Mouse (Mus musculus) left cerebral cortex, postnatal 14 days (tissue): Measurements from ENCODE around the gene Phf11a. TPM values are rescaled to one million over a fixed set of nuclear protein-coding genes. Genes with fewer than 3 reads are reported as not detected.
"Not testable (repeated sequence)": the region's sequence is repeated elsewhere in the genome, so short reads cannot be mapped to it uniquely, and the experiment has no call there.

Source experiments
- DNase-seq, 2 experiments: peaks; one replicate each; pipeline ENCODE4 v3.0.0; 2021 to 2022; ENCODE audit warnings: low spot score in 2 of 2, mixed read lengths in 1 of 2
- intact Hi-C: fragments of 180-260 bp; cut with DNase I; formaldehyde crosslinking; loops from one replicate; pipeline ENCODE4 v1.15.1; 2025
- long read RNA-seq, 2 experiments: library from polyadenylated mRNA; stranded (forward); transcript quantifications; one replicate each; pipeline ENCODE4 v2.0.0; 2021
- total RNA-seq, 2 experiments: library from RNA; stranded (reverse); gene quantifications; 2 replicates each; pipeline ENCODE4 v1.2.3; 2021

The Phf11a gene
- total RNA-seq = not detected
- long read RNA-seq, experiment 1 = 0 reads
- long read RNA-seq, experiment 2 = 0 reads

DNA sequence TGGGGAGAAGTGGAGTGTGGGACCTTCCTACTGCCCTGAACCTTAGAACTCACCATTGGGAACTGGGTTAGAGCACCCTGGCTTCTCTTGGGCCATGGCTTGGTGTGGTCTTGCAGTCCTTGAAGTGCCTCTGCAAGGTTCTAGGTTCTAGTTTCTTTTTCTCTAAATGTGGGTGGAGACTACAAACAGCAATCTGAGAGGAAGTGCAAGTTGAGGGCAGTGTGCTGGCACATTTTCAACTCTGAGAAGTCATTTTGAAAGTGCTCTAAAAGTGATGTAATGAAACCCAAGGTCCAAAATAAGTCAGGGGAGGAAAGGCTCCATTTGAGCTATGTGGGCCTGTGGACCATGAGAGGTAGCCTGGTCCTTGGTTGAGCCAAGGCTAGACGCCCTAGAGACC, at the start of gene Phf11a:
TSS of gene Phf11a (minus strand) at position 132 of the 400 bp plus-strand sequence.
- DNase-seq, intact Hi-C loops: not testable (repeated sequence)

DNA sequence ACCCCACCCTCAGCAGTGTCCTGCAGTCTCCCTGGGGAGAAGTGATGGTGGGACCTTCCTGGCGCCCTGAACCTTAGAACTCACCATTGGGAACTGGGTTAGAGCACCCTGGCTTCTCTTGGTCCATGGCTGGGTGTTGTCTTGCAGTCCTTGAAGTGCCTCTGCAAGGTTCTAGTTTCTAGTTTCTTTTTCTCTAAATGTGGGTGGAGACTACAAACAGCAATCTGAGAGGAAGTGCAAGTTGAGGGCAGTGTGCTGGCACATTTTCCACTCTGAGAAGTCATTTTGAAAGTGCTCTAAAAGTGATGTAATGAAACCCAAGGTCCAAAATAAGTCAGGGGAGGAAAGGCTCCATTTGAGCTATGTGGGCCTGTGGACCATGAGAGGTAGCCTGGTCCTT, 43.9 kb upstream of the Phf11a start, which contains the start of gene Phf11b:
TSS of gene Phf11b (minus strand) at position 163 of the 400 bp plus-strand sequence.
- intact Hi-C loops, DNase-seq: not testable (repeated sequence)

DNA sequence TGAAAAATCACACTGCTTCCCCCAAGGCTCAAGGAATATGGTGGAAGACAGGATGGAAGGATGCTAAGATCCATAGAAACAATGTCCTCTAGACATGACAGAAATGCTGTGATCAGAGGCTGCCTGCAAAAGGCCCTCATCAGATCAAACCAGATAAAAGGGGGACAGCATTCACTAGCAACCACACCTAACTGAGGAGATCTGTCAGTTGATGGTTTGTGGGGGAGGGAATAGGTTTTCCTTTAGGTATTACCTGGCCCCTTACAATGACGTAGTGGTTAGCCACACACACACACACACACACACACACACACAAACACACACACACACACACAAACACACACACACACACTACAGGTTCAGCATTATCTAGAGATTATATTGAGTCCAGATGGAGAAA, 42.2 kb upstream of the Phf11a start:
- intact Hi-C loops = no loop called here
- DNase-seq = no peak

DNA sequence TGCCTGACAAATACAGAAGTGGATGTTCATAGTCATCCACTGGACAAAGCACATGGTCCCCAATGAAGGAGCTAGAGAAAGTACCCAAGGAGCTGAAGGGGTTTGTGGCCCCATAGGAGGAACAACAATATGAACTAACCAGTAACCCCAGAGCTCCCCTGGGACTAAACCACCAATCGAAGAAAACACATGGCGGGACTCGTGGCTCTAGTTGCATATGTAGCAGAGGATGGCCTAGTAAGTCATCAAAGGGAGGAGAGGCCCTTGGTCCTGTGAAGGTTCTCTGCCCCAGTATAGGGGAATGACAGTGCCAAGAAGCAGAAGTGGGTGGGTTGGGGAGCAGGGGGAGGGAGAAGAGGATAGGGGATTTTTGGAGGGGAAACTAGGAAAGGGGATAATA, 38.7 kb upstream of the Phf11a start:
- intact Hi-C loops, DNase-seq: not testable (repeated sequence)

DNA sequence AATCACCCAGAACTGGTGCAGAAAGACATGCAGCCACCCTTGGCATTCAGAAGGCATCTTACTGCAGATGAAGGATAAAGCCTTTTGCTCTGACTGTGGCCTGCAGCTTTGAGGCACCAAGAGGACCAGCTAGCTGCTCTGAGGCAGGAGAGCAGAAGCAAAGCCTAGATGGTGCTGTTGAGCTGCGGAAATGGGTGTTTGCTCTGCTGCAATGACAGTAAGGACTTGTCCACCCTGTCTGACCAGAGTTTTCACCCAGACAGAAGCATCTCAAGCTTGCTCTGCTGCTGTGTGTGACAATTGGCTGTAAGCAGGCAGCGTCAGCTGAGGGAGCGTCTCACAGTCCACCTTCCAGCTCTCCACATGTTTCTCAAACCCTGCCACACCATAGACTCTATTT, 33.2 kb upstream of the Phf11a start:
- DNase-seq = peak; percentile 37 to 47
- intact Hi-C loops = loop anchor here (5.0 kb wide), 1 partner anchor 227 kb away; no protein-coding TSS in a partner anchor

DNA sequence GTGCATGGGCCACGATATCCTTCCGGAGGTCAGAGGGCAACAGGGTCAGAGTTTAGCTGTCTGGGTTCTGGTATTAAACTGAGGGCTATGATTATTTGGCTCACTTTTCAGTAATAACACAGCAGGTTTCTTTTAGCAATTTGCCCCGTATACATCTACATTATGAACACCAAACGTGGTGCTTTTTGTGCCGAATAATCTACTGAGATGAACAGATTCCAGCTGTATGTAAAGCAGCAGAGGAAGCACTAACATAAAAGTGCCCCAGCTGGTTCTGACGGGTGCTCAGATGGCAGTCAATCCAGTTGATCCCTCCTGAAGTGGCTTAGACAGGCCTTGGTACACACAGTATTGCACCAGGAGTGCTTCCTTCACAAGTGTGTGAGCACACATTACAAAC, 22.6 kb upstream of the Phf11a start:
- intact Hi-C loops = loop anchor here (5.0 kb wide), 1 partner anchor 83 kb away; no protein-coding TSS in a partner anchor
- DNase-seq = not testable (repeated sequence)

DNA sequence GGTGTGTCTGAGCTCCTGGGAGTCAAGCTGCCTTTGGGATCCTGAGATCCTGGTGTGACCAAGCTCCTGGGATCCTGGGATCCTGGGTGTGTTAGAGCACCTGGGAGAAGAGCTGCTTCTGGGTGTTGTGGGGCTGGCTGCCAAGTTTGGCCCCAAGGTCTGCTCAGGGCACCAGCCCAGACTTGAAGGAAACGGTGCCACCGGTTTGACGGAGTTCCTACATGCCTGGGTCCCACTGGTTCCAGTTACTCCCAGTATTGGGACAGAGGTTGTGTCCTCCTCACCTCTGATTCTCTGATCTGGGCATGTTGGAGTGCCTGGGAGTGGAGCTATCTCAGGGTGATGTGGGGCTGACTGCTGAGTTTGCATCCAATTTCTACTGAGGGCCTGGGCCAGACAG, 21.7 kb upstream of the Phf11a start:
- intact Hi-C loops, DNase-seq: not testable (repeated sequence)

DNA sequence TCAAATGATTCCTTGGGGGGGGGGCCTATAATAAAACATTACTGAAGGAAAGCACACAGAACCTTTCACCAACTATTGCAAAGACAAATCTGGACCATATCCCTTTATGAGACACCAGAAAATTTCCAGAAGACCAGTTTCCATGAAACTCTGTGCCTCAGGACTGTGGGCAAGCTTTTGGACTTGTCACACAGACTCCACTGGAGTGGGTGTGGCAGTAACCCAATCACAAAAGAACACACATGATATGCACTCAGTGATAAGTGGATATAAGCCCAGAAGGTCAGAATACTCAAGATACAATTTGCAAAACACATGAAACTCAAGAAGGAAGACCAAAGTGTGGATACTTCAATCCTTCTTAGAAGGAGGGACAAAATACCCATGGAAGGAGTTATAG, 5.6 kb downstream of the Phf11a start:
- intact Hi-C loops, DNase-seq: not testable (repeated sequence)

DNA sequence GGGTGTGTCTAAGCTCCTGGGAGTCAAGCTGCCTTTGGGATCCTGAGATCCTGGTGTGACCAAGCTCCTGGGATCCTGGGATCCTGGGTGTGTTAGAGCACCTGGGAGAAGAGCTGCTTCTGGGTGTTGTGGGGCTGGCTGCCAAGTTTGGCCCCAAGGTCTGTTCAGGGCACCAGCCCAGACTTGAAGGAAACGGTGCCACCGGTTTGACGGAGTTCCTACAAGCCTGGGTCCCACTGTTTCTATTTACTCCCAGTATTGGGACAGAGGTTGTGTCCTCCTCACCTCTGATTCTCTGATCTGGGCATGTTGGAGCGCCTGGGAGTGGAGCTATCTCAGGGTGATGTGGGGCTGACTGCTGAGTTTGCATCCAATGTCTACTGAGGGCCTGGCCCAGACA, 22.4 kb downstream of the Phf11a start:
- not testable (repeated sequence) for DNase-seq

DNA sequence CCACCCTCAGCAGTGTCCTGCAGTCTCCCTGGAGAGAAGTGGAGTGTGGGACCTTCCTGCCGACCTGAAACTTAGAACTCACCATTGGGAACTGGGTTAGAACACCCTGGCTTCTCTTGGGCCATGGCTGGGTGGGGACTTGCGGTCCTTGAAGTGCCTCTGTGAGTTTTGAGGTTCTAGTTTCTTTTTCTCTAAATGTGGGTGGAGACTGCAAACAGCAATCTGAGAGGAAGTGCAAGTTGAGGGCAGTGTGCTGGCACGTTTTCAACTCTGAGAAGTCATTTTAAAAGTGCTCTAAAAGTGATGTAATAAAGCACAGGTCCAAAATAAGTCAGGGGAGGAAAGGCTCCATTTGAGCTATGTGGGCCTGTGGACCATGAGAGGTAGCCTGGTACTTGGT, 37.3 kb downstream of the Phf11a start, which contains the start of gene Gm6904:
TSS of gene Gm6904 (minus strand) at position 161 of the 400 bp plus-strand sequence.
- intact Hi-C loops = no loop called here

More for the DNA sequence above, 22.4 kb downstream of the Phf11a start:
- intact Hi-C loops = not testable (repeated sequence)

DNA sequence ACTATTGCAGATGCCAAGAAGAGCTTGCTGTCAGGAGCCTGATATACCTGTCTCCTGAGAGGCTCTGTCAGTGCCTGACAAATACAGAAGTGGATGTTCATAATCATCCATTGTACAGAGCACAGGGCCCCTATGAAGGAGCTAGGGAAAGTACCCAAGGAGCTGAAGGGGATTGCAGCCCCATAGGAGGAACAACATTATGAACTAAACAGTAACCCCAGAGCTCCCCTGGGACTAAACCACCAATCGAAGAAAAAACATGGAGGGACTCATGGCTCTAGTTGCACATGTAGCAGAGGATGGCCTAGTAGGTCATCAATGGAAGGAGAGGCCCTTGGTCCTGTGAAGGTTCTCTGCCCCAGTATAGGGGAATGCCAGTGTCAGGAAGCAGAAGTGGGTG, 41.5 kb downstream of the Phf11a start:
- intact Hi-C loops, DNase-seq: not testable (repeated sequence)

More for the DNA sequence above, 37.3 kb downstream of the Phf11a start, which contains the start of gene Gm6904:
- no peak for DNase-seq

DNA sequence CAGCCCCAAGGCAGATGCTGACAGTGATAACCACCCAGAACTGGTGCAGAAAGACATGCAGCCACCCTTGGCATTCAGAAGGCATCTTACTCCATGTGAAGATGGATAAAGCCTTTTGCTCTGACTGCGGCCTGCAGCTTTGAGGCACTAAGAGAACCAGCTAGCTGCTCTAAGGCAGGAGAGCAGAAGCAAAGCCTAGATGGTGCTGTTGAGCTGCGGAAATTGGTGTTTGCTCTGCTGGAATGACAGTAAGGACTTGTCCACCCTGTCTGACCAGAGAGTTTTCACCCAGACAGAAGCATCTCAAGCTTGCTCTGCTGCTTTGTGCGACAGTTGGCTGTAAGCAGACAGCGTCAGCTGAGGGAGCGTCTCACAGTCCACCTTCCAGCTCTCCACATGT, 47.0 kb downstream of the Phf11a start:
- intact Hi-C loops = not testable (repeated sequence)

DNA sequence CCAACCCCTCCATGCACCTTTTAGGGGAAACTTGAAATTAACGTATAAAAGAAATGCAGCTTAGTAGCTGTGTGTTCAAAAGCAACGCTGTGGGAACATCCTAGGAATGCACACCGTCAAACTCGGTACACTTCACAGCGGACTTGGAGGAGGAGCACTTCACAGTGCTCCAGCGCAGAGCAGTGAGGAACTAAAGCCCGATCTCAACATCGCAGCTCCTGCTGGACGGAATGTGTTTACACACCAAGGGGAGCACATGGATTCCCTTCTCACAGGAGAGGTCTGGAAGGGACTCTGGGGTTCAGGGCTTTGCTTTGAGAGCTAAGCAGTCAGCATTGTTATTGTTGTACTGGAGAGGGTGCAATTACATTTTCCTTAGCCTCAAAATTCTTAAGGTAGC, 63.7 kb downstream of the Phf11a start:
- intact Hi-C loops = no loop called here
- DNase-seq = no peak

More for the DNA sequence above, 47.0 kb downstream of the Phf11a start:
- peak in 1 of 2 experiments; percentile 33 for DNase-seq

DNA sequence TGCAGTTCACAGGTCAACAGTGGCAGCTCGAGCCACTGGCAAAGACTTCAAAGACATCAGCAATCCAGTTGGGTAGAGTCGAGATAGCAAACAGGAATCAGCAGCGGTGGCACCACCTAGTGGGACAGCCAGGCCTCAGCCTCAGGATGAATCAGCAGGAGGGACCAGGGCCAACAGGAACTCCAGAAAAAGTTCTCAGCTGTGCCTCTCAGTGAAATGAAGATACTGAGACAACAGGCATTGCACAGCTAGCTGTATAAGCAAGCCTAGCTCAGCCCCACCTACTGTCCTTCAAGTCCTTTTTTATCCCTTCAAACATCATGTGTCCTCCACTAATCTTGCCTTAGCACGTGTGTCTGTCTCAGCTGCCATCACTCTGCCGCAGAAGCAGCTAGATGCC, 65.3 kb downstream of the Phf11a start:
- intact Hi-C loops = no loop called here
- peak in 1 of 2 experiments; percentile 31 for DNase-seq

DNA sequence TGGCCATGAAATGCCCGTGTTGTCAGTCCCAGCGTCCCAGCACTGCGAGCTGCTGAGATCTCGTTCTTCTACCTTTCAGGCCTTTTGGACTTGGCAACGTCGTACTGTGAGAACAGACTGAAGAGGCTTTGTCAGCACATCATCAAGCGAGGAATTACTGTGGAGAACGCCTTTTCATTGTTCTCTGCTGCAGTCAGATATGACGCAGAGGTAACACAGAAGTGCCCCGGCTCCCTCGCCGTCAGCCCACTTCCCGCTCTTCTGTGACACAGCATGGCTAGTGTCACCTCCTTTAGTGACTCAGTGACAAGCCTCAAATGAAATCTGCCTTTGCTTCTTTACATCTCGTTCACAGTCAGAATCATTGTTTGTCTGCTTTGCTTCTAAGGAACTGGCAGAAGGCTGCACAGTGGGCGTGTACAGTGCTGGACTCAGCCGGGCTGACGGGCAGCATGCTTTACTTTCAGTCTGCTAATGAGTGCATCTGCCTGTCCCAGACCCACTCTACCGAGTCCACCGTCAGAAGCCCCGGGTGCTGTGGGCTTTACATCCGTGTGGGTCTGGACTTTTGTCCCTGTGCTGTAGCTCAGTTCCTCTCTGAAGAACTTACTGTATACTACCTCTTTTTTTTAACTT, 66.9 kb downstream of the Phf11a start:
- intact Hi-C loops = no loop called here
- no peak for DNase-seq

DNA sequence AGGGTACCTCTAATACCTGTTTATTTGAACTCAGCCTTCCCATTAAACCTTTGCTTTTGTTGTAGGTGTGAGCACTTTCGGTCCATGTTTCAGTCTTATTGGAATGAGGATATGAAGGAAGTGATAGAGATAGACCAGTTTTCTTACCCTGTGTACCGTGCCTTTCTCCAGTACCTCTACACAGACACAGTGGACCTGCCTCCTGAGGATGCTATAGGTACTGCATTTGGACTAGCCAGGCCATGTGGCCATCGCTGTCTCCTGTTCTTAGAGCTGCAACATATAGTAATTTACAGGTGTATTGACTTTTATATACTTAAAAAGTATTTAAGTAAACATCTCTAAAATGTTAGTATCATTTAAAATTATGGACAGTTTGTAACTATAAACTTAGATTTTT, 67.5 kb downstream of the Phf11a start:
- intact Hi-C loops = no loop called here
- DNase-seq = no peak

Other genes with a start within 250 kb of the Phf11a start
- not detected for gene 1700129C05Rik, start 154.6 kb downstream of the Phf11a start, total RNA-seq
- not detected for gene Gm5142, start 118.8 kb downstream of the Phf11a start, total RNA-seq
- 10 to 100 TPM; 20.9 to 23.8 TPM for gene Rcbtb1, start 96.3 kb downstream of the Phf11a start, total RNA-seq
- gene Gm6904, start 37.3 kb downstream of the Phf11a start, total RNA-seq = not detected
- not detected for gene Phf11b, start 43.8 kb upstream of the Phf11a start, total RNA-seq
- gene Phf11d, start 67.9 kb upstream of the Phf11a start, total RNA-seq = under 1 TPM; 0.35 to 0.51 TPM
- under 1 TPM; 0.42 to 0.49 TPM for gene Phf11c, start 97.9 kb upstream of the Phf11a start, total RNA-seq
- gene Setdb2, start 143.4 kb upstream of the Phf11a start, total RNA-seq = 1 to 10 TPM; 3.9 to 4.9 TPM
- gene Cab39l, start 143.4 kb upstream of the Phf11a start, total RNA-seq = 10 to 100 TPM; 19.1 to 19.8 TPM